Mouse (Mus musculus): ENCODE results near the gene Nr1d1. TPM values are rescaled to one million over a fixed set of nuclear protein-coding genes. Genes with fewer than 3 reads are reported as not detected.

The Nr1d1 gene
- total and polyA plus RNA-seq, 2 experiments = 19.0 to 106 TPM

GRCm38 (mm10) chr11:98743655-98744345, 31.3 kb downstream of the Nr1d1 start:
- no peaks in the 10 kb centered on the region for H3K36me3 ChIP-seq (ENCODE audit: control insufficient read depth, insufficient read depth, low read length)
- 36% methylated on average over 9 of the region's 9 CpGs for WGBS
- TF ChIP-seq POLR2A (IDR thresholded peaks at IDR 0.05; ENCODE audit: extremely low read depth, insufficient read depth, low read length) = no peak
- TF ChIP-seq CTCF (IDR thresholded peaks at IDR 0.05; ENCODE audit: low read depth, low read length) = no peak
- H3K9ac ChIP-seq (ENCODE audit: low read depth, low read length) = no peak overlapping the region
- H3K79me2 ChIP-seq (ENCODE audit: control insufficient read depth, insufficient read depth, low read length) = peaks cover 25% of the 10 kb centered on the region; the same call in 1 of the 2 replicates
- no peak overlapping the region for H3K27ac ChIP-seq (replicated peaks; ENCODE audit: insufficient read depth, low read depth, low read length)
- no peak overlapping the region for H3K4me3 ChIP-seq (ENCODE audit: insufficient read depth, low read depth, low read length)
- H3K4me1 ChIP-seq (ENCODE audit: control insufficient read depth, insufficient read depth, low read length) = peaks cover 26% of the 10 kb centered on the region
- no peaks in the 10 kb centered on the region for H3K27me3 ChIP-seq (ENCODE audit: control insufficient read depth, insufficient read depth, low read length)
- no peak for DNase-seq (ENCODE audit: extremely low read depth, low read depth, low spot score)

DNA sequence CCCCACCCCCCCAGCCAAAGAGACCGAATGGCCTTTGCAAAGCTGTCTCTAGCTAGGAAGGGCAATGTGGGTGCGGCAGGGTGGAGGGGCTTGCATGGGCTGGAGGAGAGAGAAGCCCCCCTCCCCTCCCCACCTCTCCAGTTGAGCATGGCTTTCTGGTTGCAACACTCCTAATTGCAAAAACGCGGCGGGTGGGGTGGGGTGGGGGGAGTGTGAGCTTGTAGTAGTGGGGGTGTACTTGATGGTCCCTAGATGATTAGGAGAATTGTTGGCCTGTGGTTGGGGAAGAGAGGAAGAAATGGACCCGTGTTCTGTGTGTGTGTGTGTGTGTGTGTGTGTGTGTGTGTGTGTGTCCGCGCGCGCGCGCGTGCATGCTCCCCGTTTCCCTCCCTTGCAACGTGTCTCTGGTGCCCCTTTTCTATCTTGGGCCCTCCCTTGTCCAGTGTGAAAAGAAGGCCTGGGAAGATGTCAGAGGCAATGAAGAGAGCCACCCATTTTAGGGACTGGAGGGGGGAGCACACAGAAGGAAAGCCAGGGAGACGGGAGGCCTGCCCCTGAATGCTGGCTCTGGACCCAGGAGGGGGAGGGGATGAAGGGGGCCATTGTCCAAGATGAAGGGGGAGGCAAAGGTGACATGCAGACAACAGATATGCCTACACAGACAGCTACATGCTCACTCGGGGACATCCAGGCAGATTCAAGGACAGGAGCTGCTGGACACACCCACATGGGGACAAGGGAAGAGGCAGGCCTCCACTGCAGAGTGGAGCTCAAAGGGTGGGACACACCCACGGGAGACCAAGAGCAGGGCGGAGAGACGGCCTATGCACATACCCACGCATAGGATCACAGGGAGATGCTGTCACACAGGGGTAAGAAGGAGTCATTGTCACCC, 32.5 kb downstream of the Nr1d1 start:
- DNase-seq (ENCODE audit: extremely low read depth, low read depth, low spot score) = no peak
- Histone ChIP-seq H3K4me3 (ENCODE audit: insufficient read depth, low read depth, low read length) (peak overlapping the region; percentile 89), H3K27me3 (ENCODE audit: control insufficient read depth, insufficient read depth, low read length) (no peaks in the 10 kb centered on the region), H3K4me1 (ENCODE audit: control insufficient read depth, insufficient read depth, low read length) (peaks cover 23% of the 10 kb centered on the region), H3K36me3 (ENCODE audit: control insufficient read depth, insufficient read depth, low read length) (no peaks in the 10 kb centered on the region), H3K79me2 (ENCODE audit: control insufficient read depth, insufficient read depth, low read length) (peaks cover 14% of the 10 kb centered on the region; the same call in 1 of the 2 replicates), H3K27ac (replicated peaks; ENCODE audit: insufficient read depth, low read depth, low read length) (no peak overlapping the region; the same call in 1 of the 2 replicates), H3K9ac (ENCODE audit: low read depth, low read length) (peak overlapping the region; percentile 93)
- TF ChIP-seq POLR2A (IDR thresholded peaks at IDR 0.05; ENCODE audit: extremely low read depth, insufficient read depth, low read length) = no peak
- no peak for TF ChIP-seq CTCF (IDR thresholded peaks at IDR 0.05; ENCODE audit: low read depth, low read length)
- WGBS = 17% methylated on average over 21 of the region's 21 CpGs

DNA sequence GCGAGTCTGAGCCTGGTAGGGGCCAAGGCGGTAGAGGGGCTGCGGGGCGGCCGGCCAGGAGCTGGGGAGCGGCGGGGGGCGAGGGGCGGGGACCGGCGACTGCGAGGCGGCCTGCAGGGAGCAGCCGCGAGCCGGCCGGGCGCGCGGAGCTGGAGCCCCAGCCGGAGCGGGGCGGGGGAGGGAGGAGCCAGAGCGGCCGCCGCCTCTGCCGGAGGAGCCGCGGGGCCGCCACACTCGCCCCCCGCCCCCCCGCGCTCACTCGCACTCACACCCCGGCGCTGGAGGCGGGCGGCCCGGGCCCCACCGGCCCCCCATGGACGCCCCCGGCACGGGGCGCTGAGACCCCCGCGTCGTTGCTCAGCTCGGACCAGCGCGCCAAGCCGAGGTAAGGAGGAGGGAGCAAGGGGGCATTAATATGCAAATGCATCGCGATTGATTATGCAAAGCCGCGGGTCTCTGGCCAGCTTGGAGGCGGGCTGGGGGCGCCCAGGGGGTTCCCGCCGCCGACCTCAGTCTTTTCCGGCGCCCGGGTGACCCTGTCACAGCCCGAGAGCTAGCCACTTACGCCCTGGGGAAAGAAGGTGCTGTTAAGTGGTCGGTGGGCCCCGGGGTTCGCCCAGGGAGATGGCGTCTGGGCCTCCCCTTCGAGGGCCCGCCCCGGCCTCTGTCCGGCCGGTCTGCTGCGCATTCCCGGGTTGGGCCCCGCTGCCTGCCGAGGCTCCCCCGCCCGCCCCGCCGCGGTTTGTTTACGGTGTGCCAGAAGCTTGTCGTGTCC, 33.3 kb downstream of the Nr1d1 start:
- under 1% methylated on average over 65 of the region's 86 CpGs for WGBS
- H3K27me3 ChIP-seq (ENCODE audit: control insufficient read depth, insufficient read depth, low read length) = no peaks in the 10 kb centered on the region
- DNase-seq (ENCODE audit: extremely low read depth, low read depth, low spot score) = peak; percentile 37

GRCm38 (mm10) chr11:98741051-98741620, 34.0 kb downstream of the Nr1d1 start:
- Histone ChIP-seq H3K9ac (ENCODE audit: low read depth, low read length) (peak overlapping the region; percentile 91), H3K36me3 (ENCODE audit: control insufficient read depth, insufficient read depth, low read length) (no peaks in the 10 kb centered on the region), H3K4me1 (ENCODE audit: control insufficient read depth, insufficient read depth, low read length) (peaks cover 13% of the 10 kb centered on the region), H3K79me2 (ENCODE audit: control insufficient read depth, insufficient read depth, low read length) (peaks cover 14% of the 10 kb centered on the region; the same call in 1 of the 2 replicates), H3K27me3 (ENCODE audit: control insufficient read depth, insufficient read depth, low read length) (no peaks in the 10 kb centered on the region), H3K4me3 (ENCODE audit: insufficient read depth, low read depth, low read length) (peak overlapping the region; percentile 95), H3K27ac (replicated peaks; ENCODE audit: insufficient read depth, low read depth, low read length) (peak overlapping the region; percentile 14; the same call in 1 of the 2 replicates)
- WGBS = under 1% methylated on average over 17 of the region's 17 CpGs
- peak; percentile 69 for DNase-seq (ENCODE audit: extremely low read depth, low read depth, low spot score)
- TF ChIP-seq CTCF (IDR thresholded peaks at IDR 0.05; ENCODE audit: low read depth, low read length) = no peak
- no peak for TF ChIP-seq POLR2A (IDR thresholded peaks at IDR 0.05; ENCODE audit: extremely low read depth, insufficient read depth, low read length)

More for the DNA sequence above, 33.3 kb downstream of the Nr1d1 start:
- Histone ChIP-seq H3K27ac (replicated peaks; ENCODE audit: insufficient read depth, low read depth, low read length) (peak overlapping the region; percentile 56), H3K4me1 (ENCODE audit: control insufficient read depth, insufficient read depth, low read length) (peaks cover 20% of the 10 kb centered on the region), H3K4me3 (ENCODE audit: insufficient read depth, low read depth, low read length) (peak overlapping the region; percentile 95), H3K9ac (ENCODE audit: low read depth, low read length) (peak overlapping the region; percentile 93), H3K79me2 (ENCODE audit: control insufficient read depth, insufficient read depth, low read length) (peaks cover 14% of the 10 kb centered on the region; the same call in 1 of the 2 replicates), H3K36me3 (ENCODE audit: control insufficient read depth, insufficient read depth, low read length) (no peaks in the 10 kb centered on the region)
- TF ChIP-seq POLR2A (IDR thresholded peaks at IDR 0.05; ENCODE audit: extremely low read depth, insufficient read depth, low read length) = no peak
- TF ChIP-seq CTCF (IDR thresholded peaks at IDR 0.05; ENCODE audit: low read depth, low read length) = peak; percentile 56

Data from liver, adult 2 months (tissue).